ENCODE assay signal across 27 mouse cellular contexts in genomic region chr1:141831444-141831843, GRCm38 (mm10).
A peak's percentile ranks its signal among the peaks of the same experiment; 100 is the strongest.
DNase-seq lines count a peak whose midpoint lies in the region; ATAC-seq lines count a peak whose summit lies in the region.
"Had no signal": no experiment of that assay in that cellular context is flagged by ENCODE, and none has a peak within 500 bp of the region (broad histone marks: within the 10 kb centered on the region; RNA-seq: fewer than 3 reads in every experiment).

No protein-coding gene starts in this region.

- no peak overlapping the region for H3K4me3 ChIP-seq in hindbrain, embryonic 16.5 days (ENCODE audit: low read length)
- H3K4me3 ChIP-seq: embryonic facial prominence, embryonic 12.5 days; embryonic facial prominence, embryonic 15.5 days; heart, embryonic 12.5 days; heart, embryonic 15.5 days; hindbrain, embryonic 10.5 days; hindbrain, embryonic 13.5 days had no signal

- no peak overlapping the region for H3K9ac ChIP-seq in hindbrain, embryonic 16.5 days (ENCODE audit: low read depth, low read length)
- H3K9ac ChIP-seq: embryonic facial prominence, embryonic 12.5 days; embryonic facial prominence, embryonic 15.5 days; forebrain, postnatal 0 days; heart, embryonic 12.5 days; heart, embryonic 15.5 days; hindbrain, embryonic 13.5 days had no signal

- H3K4me1 ChIP-seq in hindbrain, embryonic 16.5 days (ENCODE audit: control insufficient read depth, insufficient read depth, low read depth, low read length): no peaks in the 10 kb centered on the region
- H3K4me1 ChIP-seq: embryonic facial prominence, embryonic 12.5 days; embryonic facial prominence, embryonic 15.5 days; heart, embryonic 12.5 days; heart, embryonic 15.5 days; hindbrain, embryonic 10.5 days; hindbrain, embryonic 13.5 days had no signal

- ATAC-seq in hindbrain, embryonic 16.5 days: no peak
- ATAC-seq: forebrain, embryonic 14.5 days; forebrain, postnatal 0 days; hindbrain, postnatal 0 days; inflammation-experienced regulatory T-cells, adult 6 months; Patski had no signal

- no peak overlapping the region for H3K4me2 ChIP-seq in hindbrain, embryonic 16.5 days (ENCODE audit: low read length)
- H3K4me2 ChIP-seq: embryonic facial prominence, embryonic 12.5 days; embryonic facial prominence, embryonic 15.5 days; heart, embryonic 12.5 days; heart, embryonic 15.5 days; hindbrain, embryonic 13.5 days had no signal

- DNase-seq in left cerebral cortex, adult 11 months (ENCODE audit: low spot score): peak; percentile 16
- no peak for DNase-seq in left cerebral cortex, adult 18-20 months (ENCODE audit: low spot score in 2 of 2)
- DNase-seq in right cerebral cortex, adult 18-20 months: peak; percentile 16
- DNase-seq in right cerebral cortex, postnatal 14 days: no peak
- peak; percentile 73 for DNase-seq in brain, adult 2 months (ENCODE audit: low read depth, low spot score)
- DNase-seq: adrenal gland, postnatal 10 days; adrenal gland, postnatal 36 days; cerebellum, adult 11 months; cerebellum, adult 2 months; cerebellum, adult 9-11 months; cerebellum, postnatal 25 days; forebrain, postnatal 0 days; gastrocnemius, postnatal 25 days; heart, adult 18-20 months; heart, postnatal 10 days; heart, postnatal 36 days had no signal

- H3K9me3 ChIP-seq in hindbrain, embryonic 16.5 days (ENCODE audit: control insufficient read depth, low read length): no peaks in the 10 kb centered on the region
- H3K9me3 ChIP-seq: embryonic facial prominence, embryonic 12.5 days; embryonic facial prominence, embryonic 15.5 days; heart, embryonic 12.5 days; heart, embryonic 15.5 days; hindbrain, embryonic 10.5 days; hindbrain, embryonic 13.5 days had no signal

- H3K27ac ChIP-seq in hindbrain, embryonic 16.5 days (ENCODE audit: low read depth, low read length): no peak overlapping the region
- H3K27ac ChIP-seq: embryonic facial prominence, embryonic 12.5 days; embryonic facial prominence, embryonic 15.5 days; heart, embryonic 15.5 days; hindbrain, embryonic 10.5 days; hindbrain, embryonic 13.5 days; hindbrain, postnatal 0 days had no signal

- H3K27me3 ChIP-seq in hindbrain, embryonic 16.5 days (replicated peaks; ENCODE audit: control insufficient read depth, insufficient read depth, low read length): no peaks in the 10 kb centered on the region
- H3K27me3 ChIP-seq: embryonic facial prominence, embryonic 12.5 days; embryonic facial prominence, embryonic 15.5 days; heart, embryonic 12.5 days; heart, embryonic 15.5 days; hindbrain, embryonic 13.5 days; Patski had no signal

- H3K36me3 ChIP-seq in hindbrain, embryonic 16.5 days (ENCODE audit: control insufficient read depth, insufficient read depth, low read length): no peaks in the 10 kb centered on the region
- H3K36me3 ChIP-seq: embryonic facial prominence, embryonic 12.5 days; embryonic facial prominence, embryonic 15.5 days; heart, embryonic 12.5 days; heart, embryonic 15.5 days; hindbrain, embryonic 10.5 days; hindbrain, embryonic 13.5 days had no signal

Comparison
In these comparisons a context has a peak if more than half of its experiments do, and no peak if none do; other contexts are left out.
1. DNase-seq: peak in left cerebral cortex, adult 11 months (single experiment), right cerebral cortex, adult 18-20 months (single experiment) and brain, adult 2 months (single experiment); none in left cerebral cortex, adult 18-20 months (0 of 2) and right cerebral cortex, postnatal 14 days (single experiment).